Mouse (Mus musculus): Measurements from ENCODE around the gene Zfhx3.

DNA sequence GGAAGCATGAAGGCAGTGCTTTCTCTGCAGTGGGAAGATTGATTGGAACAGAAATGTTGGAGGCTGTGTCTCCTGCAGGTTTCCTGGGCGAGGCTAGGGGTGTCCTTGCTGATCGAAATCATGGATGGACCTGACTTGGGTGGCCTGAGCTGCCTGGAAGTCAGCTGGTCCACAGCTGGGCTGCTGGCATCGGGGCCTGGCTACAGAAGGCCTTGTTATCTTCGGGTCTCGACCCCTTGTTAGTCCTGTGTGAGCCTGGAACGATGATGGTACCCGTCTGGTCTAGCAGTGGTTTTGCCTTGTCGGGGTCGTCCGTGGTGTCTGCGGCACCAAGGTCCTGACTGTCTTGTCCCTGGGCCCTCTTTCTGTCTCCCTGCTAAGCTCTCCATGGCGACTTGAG lies 870.9 kb downstream of the Zfhx3 start:
- TF ChIP-seq POLR2A (IDR thresholded peaks at IDR 0.05; ENCODE audit: extremely low read depth, insufficient read depth, low read length) (no peak), CTCF (IDR thresholded peaks at IDR 0.05; ENCODE audit: low read depth, low read length) (no peak)
